Mouse (Mus musculus): ENCODE data around the gene Mx1.

Mx1 gene

GRCm38 (mm10) chr16:97462481-97463181 lies at the start of gene Mx1:
TSS of gene Mx1 (minus strand) at chr16:97462907.
- no peak for DNase-seq

DNA sequence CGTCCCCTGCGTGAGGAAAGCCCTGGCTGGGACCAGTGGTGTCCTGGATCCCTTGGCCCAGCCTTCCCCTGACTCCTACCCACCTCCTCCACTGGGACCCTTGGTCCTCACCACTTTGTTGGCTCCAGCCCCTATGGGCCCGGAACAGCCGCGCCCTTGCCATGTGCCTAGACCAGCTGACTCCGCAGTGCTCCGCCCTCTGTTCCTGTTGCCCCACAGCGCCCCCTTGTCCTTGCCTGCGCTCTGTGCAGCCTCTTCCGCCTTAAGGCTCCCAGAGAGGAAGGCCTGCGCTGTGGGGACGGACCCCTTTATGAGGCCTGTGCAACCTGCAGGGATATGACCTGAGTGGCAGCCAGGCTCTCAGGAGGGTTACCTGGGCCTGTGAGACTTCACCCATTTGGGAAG lies 49.6 kb upstream of the Mx1 start:
- no peak for DNase-seq

DNA sequence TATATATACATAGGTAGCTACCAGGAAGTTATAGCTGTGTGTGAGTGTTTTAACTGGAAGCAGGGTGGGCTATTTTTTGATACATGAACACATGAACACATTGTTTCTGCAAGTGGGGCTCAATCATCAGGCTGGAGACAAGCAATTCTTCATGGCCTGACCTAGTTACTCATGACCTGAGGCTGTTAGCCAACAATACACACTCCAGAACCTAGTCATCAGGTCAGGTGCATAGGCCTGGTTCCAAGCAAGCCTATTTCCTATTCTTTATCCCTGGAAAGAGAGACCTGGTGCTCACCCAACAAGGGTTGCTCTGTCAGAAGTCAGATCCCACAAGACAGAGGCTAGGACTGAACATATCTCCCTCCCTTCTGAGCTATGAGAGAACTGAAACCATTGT lies 48.8 kb upstream of the Mx1 start:
- DNase-seq = no peak

GRCm38 (mm10) chr16:97510849-97511248 lies 48.1 kb upstream of the Mx1 start:
- DNase-seq = no peak

DNA sequence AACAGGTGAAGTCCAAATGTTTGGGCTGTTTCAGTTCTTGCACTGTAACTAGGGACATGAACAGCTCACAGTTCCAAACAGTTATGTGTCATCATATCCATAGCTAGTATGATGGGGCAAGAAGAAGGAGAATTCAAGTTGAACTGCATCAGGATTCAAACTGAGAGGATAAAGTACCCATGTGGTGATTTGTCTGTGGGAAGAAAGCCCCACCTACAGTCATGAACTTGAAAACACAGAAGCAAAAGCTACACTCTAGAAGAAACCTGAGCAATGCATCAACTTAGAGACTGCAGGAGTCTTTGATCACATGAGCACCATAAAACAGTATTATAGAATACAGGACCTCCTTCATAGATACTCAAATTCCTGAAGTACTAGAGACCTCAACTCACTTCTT lies 45.1 kb upstream of the Mx1 start:
- no peak for DNase-seq

- no peak for DNase-seq
Measured at GRCm38 (mm10) chr16:97504793-97505192, 42.1 kb upstream of the Mx1 start.

DNA sequence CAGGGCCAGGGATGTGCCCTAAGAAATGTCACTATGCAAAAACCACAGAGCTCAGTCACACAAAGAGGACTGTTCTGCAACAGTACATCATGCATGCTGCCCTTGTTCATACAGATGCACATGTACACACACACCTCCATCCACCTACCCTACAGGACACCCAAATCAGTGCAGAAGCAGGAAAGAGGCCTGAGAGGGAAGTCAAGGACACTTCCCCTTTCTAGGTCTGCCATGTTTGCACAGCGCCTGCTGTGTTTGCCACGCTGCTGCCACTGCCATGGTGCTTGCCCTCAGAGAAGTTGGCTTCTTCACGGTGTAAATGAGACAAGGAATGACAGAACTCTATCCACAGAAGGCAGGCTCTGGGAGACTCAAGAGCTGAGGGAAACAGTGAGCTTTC lies 41.1 kb upstream of the Mx1 start:
- DNase-seq = no peak

DNA sequence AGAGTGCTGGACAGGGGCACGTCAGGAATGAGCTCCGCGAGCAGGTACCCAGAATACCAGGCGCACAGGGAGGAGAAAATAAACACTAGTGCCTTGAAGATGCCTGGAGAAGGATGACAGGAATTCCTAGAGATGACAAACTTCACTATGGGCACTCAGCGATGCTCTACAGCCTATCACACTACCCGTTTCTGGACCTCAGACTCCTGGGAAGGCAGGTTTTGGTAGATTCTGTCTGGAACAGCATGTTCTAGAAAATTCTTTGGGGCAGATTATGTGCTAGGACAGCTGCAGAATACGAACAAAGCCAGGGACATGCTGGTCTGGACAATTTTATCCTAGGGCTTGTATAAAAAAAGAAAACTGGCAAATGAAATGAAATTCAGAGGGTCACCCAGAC lies 38.2 kb upstream of the Mx1 start:
- no peak for DNase-seq

DNA sequence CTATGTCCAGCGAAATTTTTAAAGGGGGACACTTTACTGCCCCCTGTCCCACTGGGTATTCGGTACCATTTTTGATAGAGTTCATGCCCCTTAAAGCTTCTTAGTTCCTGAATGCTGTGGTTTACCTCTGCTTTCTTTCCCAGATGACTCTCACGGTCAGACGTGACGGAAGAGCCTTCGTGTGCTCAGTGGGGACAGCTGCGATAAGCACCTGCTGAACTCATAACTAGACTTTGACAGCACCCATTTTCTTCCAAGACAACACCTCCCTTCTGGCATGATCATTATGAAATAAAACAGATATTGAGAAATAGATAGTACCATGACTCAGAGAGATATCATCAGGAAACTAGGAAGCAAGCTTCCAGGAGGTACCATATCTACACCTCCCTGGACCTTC lies 36.7 kb upstream of the Mx1 start:
- DNase-seq = no peak

DNA sequence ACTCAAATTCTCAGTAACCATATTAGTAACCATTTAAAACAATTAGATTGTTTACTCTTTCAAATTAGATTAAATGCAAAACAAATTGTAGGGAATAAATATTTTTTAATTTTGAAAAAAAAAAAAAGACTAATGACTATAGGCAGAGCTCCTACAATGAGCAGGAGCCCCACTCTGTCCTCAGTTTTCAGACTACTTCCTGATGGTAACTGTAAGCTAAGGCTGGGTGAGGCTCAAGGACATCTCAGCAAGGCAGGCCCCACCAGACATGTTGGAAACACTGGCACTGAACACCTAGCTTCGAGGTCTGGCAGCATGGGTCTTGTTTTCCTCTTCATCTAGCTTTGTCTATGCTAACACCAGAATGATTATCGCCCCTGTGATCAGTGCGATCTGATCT lies 35.4 kb upstream of the Mx1 start:
- DNase-seq = no peak

GRCm38 (mm10) chr16:97497682-97498081 lies 35.0 kb upstream of the Mx1 start:
- DNase-seq = no peak

DNA sequence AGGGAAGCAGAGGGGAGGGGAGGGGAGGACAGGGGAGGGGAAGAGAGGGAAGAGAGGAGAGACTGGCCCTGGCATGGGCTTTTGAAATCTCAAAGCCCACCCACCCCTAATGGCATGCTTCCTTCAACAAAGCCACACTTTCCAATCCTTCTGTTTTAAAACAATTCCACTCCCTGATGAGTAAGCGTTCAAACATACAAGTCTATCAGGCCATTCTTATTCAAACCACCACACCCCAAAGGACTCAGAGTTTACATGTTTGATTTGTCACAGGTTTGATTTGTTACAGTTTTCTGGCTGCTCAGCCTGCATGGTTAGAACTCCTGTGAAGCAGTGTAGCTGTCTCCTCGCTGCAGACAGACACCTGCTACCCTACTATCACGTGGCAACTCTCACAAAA lies 33.3 kb upstream of the Mx1 start:
- no peak for DNase-seq

GRCm38 (mm10) chr16:97492369-97492768 lies 29.7 kb upstream of the Mx1 start:
- DNase-seq = no peak

GRCm38 (mm10) chr16:97478655-97479054 lies 15.9 kb upstream of the Mx1 start:
- no peak for DNase-seq

DNA sequence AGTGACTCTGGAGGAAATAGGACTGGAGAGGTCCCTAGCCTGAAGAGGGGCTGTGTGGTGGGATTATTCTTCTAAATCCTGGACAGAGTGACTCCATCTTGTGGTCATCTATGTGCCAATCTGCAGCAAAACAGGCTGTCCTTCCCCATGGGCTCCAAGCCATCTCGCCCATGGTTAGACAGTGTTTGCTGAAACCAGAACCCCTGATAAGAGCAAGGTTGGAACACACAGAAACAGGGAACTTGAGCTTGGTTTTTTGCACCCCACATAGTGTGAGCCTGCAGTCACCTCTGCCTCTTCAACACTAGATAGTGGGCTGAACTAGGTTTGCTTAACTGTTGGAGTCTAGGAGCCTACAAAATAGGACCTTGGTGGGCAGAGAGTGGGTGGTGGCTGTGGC lies 13.8 kb upstream of the Mx1 start:
- no peak for DNase-seq

DNA sequence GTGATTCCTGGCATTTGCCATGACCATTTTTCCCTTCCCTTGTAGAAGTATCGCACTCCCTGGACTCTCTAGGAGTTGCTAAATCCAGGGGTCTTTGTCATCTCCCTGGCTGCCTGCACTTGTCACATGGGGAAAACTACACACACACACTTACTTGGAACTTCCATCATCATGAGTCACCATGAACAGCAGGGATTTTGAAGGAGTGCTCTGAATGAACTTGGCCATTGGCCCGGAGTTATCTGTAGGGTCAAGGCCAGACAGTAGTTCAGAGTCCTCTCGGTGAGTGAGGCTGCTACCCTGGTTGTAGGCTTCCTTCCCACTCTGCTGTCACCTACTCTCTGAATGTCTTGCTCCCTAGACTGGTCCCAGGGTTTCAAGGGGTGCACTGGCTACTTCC lies 12.9 kb upstream of the Mx1 start:
- DNase-seq = no peak

DNA sequence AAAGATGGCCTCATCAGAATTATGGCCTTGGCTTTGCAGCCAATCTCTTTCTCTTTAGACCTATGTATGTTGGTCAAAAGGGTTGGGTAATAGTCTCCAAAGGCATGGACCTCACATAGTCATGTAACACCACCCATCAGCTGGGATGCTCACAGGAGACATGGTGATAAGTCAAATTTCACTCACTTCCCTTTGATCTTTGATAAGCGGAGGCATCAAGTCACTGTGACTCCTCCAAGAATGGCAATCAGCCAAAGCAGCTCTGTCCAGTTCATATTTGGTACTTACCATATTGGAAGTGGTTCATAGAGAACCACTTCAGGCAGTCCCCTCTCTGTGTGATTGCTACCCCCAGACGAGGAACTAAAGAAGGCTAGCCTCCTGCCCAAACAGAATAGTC lies 12.0 kb upstream of the Mx1 start:
- no peak for DNase-seq

- DNase-seq = no peak
Measured at GRCm38 (mm10) chr16:97467993-97468791, 5.5 kb upstream of the Mx1 start.

DNA sequence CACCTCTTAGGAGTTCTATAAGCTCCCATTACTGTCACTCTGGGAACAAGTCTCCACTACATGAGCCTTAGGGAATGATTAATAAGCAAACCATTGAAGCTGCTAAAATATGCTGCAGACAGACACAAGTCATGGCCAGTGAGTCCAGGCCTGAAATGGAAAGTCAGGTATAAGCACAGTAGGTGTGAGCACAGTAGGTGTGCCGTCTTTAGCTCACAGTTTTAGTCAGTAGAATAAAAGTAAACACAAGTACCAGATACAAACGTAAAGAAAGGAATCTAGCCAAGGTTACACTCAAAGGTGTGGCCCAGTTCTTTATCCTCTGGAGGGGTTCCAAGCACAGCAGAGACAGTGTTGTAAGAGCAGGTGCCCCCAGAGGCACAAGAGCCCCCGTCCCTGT lies 4.8 kb upstream of the Mx1 start:
- DNase-seq = no peak

- peak; percentile 8 for DNase-seq
Measured at GRCm38 (mm10) chr16:97466182-97466957, 3.7 kb upstream of the Mx1 start.

DNA sequence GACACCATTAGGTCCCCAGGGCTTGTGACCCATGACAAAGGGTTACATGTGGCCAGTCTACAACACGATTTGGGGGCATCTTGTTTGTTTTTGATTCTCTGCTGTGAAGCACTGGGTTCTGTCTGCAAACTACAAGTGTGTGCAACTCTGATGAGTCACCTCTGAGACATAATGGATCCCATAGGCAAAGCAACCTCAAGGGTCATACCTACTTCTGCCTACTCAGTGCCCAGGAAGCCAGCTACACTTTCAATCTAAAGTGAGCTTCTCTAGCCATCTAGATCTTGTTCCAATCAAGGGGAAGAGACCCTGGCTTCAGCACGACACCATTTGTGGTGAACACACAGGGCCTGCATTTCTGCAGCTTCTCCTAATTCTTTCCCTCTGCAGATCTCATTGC lies 1.4 kb downstream of the Mx1 start:
- DNase-seq = no peak

DNA sequence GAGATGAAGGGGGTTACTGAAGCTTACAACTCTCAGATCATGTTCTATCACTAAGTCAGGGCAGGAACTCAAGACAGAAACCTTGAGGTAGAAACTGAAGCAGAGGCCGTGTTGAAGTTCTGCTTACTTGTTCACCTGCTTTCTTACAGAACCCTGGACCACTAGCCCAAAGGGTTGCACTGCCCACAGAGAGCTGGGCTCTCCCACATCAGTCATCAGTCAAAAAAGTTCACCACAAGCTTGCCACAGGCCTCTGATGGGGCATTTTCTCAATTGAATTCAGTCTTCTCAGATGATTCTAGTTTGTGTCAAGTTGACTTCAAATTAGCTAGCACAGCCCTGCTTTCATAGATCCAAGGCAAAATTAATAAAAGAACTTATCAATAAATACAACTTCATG lies 2.9 kb downstream of the Mx1 start:
- no peak for DNase-seq

- no peak for DNase-seq
Measured at GRCm38 (mm10) chr16:97447386-97447785, 15.3 kb downstream of the Mx1 start.
